Mouse (Mus musculus) thymus, postnatal 0 days (tissue): ENCODE results near the gene Zzef1. TPM values are rescaled to one million over a fixed set of nuclear protein-coding genes. Genes with fewer than 3 reads are reported as not detected.
"Not testable (repeated sequence)": the region's sequence is repeated elsewhere in the genome, so short reads cannot be mapped to it uniquely, and the experiment has no call there.

Experiments
- DNase-seq: peaks from one replicate; pipeline ENCODE4 v3.0.0-alpha.2; 2015; ENCODE audit warnings: low spot score
- polyA plus RNA-seq: library from polyadenylated mRNA; unstranded; fragments of >200 nt; fragmentation: Nextera tagmentation; extraction: Ambion mirVana; gene quantifications from 2 replicates; pipeline ENCODE4 v1.2.1, GENCODE M21; 2015

Zzef1 gene
- 10.4 and 14.9 TPM in 2 replicates for polyA plus RNA-seq

- peak; percentile 98 for DNase-seq
Measured at GRCm38 (mm10) chr11:72795455-72796295, at the start of gene Zzef1, which contains the start of gene Cyb5d2. Zzef1 (plus strand) TSS chr11:72796226. Cyb5d2 (minus strand) TSS chr11:72796142.

GRCm38 (mm10) chr11:72751956-72752355 lies 44.1 kb upstream of the Zzef1 start:
- no peak for DNase-seq

- DNase-seq, result no peak
Measured at GRCm38 (mm10) chr11:72758316-72758715, 37.7 kb upstream of the Zzef1 start.

- DNase-seq, result no peak
Measured at GRCm38 (mm10) chr11:72759581-72759980, 36.4 kb upstream of the Zzef1 start.

- DNase-seq, result no peak
Measured at GRCm38 (mm10) chr11:72760781-72761180, 35.2 kb upstream of the Zzef1 start.

- DNase-seq, result no peak
Measured at GRCm38 (mm10) chr11:72764270-72764669, 31.8 kb upstream of the Zzef1 start.

- no peak for DNase-seq
Measured at GRCm38 (mm10) chr11:72767716-72768115, 28.3 kb upstream of the Zzef1 start.

GRCm38 (mm10) chr11:72769061-72769460 lies 27.0 kb upstream of the Zzef1 start:
- DNase-seq, result no peak

- no peak for DNase-seq
Measured at GRCm38 (mm10) chr11:72770324-72770723, 25.7 kb upstream of the Zzef1 start.

- no peak for DNase-seq
Measured at GRCm38 (mm10) chr11:72770816-72771215, 25.2 kb upstream of the Zzef1 start.

- DNase-seq, result no peak
Measured at GRCm38 (mm10) chr11:72771461-72771860, 24.6 kb upstream of the Zzef1 start.

- not testable (repeated sequence) for DNase-seq
Measured at GRCm38 (mm10) chr11:72772611-72773010, 23.4 kb upstream of the Zzef1 start.

GRCm38 (mm10) chr11:72778957-72779356 lies 17.1 kb upstream of the Zzef1 start:
- DNase-seq, result no peak

GRCm38 (mm10) chr11:72782103-72782502 lies 13.9 kb upstream of the Zzef1 start:
- no peak for DNase-seq

GRCm38 (mm10) chr11:72782503-72782902 lies 13.5 kb upstream of the Zzef1 start:
- DNase-seq, result no peak

GRCm38 (mm10) chr11:72792033-72792432 lies 4.0 kb upstream of the Zzef1 start:
- no peak for DNase-seq

- no peak for DNase-seq
Measured at GRCm38 (mm10) chr11:72795149-72795454, 924 bp upstream of the Zzef1 start.

- DNase-seq, result no peak
Measured at GRCm38 (mm10) chr11:72796296-72796687, 266 bp downstream of the Zzef1 start.

GRCm38 (mm10) chr11:72796773-72797338 lies 830 bp downstream of the Zzef1 start:
- no peak for DNase-seq

GRCm38 (mm10) chr11:72798112-72798511 lies 2.1 kb downstream of the Zzef1 start:
- DNase-seq, result no peak

- DNase-seq, result no peak
Measured at GRCm38 (mm10) chr11:72801182-72801581, 5.2 kb downstream of the Zzef1 start.

- DNase-seq, result no peak
Measured at GRCm38 (mm10) chr11:72803038-72803437, 7.0 kb downstream of the Zzef1 start.

GRCm38 (mm10) chr11:72804586-72804985 lies 8.6 kb downstream of the Zzef1 start:
- DNase-seq, result no peak
